Mouse (Mus musculus) stomach, adult 2 months (tissue): ENCODE measurements around the gene Tbl1x. TPM values are rescaled to one million over a fixed set of nuclear protein-coding genes. Genes with fewer than 3 reads are reported as not detected.

ENCODE experiments used
- polyA plus RNA-seq: library from polyadenylated mRNA; depleted of rRNA; stranded (reverse); fragments of >200 nt; gene quantifications from 2 replicates; pipeline ENCODE4 v1.2.3, GENCODE M21; 2012; rRNA removed

The Tbl1x gene
- 2.3 and 3.5 TPM in 2 replicates for polyA plus RNA-seq

DNA sequence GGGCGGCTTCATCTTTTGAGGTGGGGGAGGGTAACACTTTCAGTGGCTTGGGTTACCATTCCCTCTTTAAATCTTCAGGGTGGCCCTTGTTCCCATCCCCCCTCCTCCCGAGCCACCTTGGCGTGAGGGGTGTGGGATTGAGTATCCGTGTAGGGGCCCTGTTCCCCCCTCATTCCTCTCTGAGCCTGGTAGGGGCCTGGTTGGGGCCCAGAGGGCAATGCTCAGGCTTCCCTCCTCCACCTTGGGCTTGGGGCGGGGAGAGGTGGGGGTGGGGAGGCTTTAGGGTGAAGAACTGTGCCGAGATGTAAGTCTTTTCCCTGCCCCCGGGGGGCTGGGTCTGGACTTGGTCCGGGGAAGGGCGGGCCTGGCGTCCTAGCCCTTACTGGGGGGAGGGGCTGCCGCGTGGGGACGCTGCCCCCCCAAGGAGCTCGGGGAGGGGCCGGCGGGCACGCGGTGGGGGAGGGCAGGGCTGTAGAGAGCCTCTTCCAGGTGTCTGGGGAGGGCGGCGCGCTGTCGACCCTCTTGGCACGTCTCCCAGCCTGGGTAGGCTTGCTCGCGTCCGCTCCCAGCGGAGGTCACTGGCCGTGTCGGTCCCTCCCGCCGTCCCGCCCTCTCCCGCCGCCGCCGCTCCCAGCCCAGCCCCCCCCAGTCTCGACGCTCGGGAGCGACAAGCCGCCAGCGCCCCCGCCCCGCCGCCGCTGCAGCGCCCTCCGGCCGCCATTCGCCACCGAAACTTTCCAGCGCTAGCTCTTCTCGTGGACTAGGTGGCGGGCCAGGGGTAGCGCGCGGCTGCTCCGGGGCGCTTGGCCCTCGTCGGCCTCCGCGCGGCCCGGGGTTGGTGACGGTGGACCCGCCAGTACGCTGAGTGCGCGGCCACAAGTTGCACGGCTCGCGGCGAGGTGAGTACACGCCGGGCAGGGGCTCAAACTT is at the start of gene Tbl1x:
TSS of gene Tbl1x (plus strand) at position 643 of the 930 bp plus-strand sequence.

